Mouse (Mus musculus): ENCODE results near the gene Il1r2. TPM values are rescaled to one million over a fixed set of nuclear protein-coding genes. Genes with fewer than 3 reads are reported as not detected.

The Il1r2 gene
- under 1 TPM; 0.14 to 0.27 TPM for total RNA-seq (2021)
- long read RNA-seq, experiment 1, result 0 reads
- long read RNA-seq, experiment 2, result 0 reads

- no peak for DNase-seq
- intact Hi-C loops (cut with DNase I; ENCODE audit: low total_unique reads), result no loop called here
Observed at GRCm38 (mm10) chr1:40073779-40074178, at the start of gene Il1r2. Il1r2 (plus strand) TSS chr1:40074079.

- intact Hi-C loops (cut with DNase I; ENCODE audit: low total_unique reads), result no loop called here
- DNase-seq, result no peak
Observed at GRCm38 (mm10) chr1:40024554-40025320, 49.1 kb upstream of the Il1r2 start.

- intact Hi-C loops (cut with DNase I; ENCODE audit: low total_unique reads), result no loop called here
- DNase-seq, result no peak
Observed at GRCm38 (mm10) chr1:40025416-40025815, 48.5 kb upstream of the Il1r2 start.

- intact Hi-C loops (cut with DNase I; ENCODE audit: low total_unique reads), result no loop called here
- DNase-seq, result no peak
Observed at GRCm38 (mm10) chr1:40027116-40027620, 46.7 kb upstream of the Il1r2 start.

- no peak for DNase-seq
- intact Hi-C loops (cut with DNase I; ENCODE audit: low total_unique reads), result no loop called here
Observed at GRCm38 (mm10) chr1:40028207-40028998, 45.5 kb upstream of the Il1r2 start.

- DNase-seq, result no peak
- intact Hi-C loops (cut with DNase I; ENCODE audit: low total_unique reads), result no loop called here
Observed at GRCm38 (mm10) chr1:40029597-40029996, 44.3 kb upstream of the Il1r2 start.

GRCm38 (mm10) chr1:40030287-40030975 lies 43.4 kb upstream of the Il1r2 start:
- intact Hi-C loops (cut with DNase I; ENCODE audit: low total_unique reads), result no loop called here
- DNase-seq, result no peak

- intact Hi-C loops (cut with DNase I; ENCODE audit: low total_unique reads), result no loop called here
Observed at GRCm38 (mm10) chr1:40030976-40031356, 42.9 kb upstream of the Il1r2 start.

GRCm38 (mm10) chr1:40031626-40032025 lies 42.3 kb upstream of the Il1r2 start:
- DNase-seq, result no peak
- intact Hi-C loops (cut with DNase I; ENCODE audit: low total_unique reads), result no loop called here

More at GRCm38 (mm10) chr1:40030976-40031356, 42.9 kb upstream of the Il1r2 start:
- no peak for DNase-seq

GRCm38 (mm10) chr1:40033315-40033714 lies 40.6 kb upstream of the Il1r2 start:
- no peak for DNase-seq
- intact Hi-C loops (cut with DNase I; ENCODE audit: low total_unique reads), result no loop called here

GRCm38 (mm10) chr1:40033743-40034420 lies 40.0 kb upstream of the Il1r2 start:
- intact Hi-C loops (cut with DNase I; ENCODE audit: low total_unique reads), result no loop called here
- no peak for DNase-seq

GRCm38 (mm10) chr1:40037831-40038230 lies 36.0 kb upstream of the Il1r2 start:
- intact Hi-C loops (cut with DNase I; ENCODE audit: low total_unique reads), result no loop called here
- DNase-seq, result no peak

- intact Hi-C loops (cut with DNase I; ENCODE audit: low total_unique reads), result no loop called here
- DNase-seq, result no peak
Observed at GRCm38 (mm10) chr1:40045686-40046085, 28.2 kb upstream of the Il1r2 start.

GRCm38 (mm10) chr1:40046600-40046999 lies 27.3 kb upstream of the Il1r2 start:
- no peak for DNase-seq
- intact Hi-C loops (cut with DNase I; ENCODE audit: low total_unique reads), result no loop called here

GRCm38 (mm10) chr1:40051157-40051556 lies 22.7 kb upstream of the Il1r2 start:
- intact Hi-C loops (cut with DNase I; ENCODE audit: low total_unique reads), result no loop called here
- DNase-seq, result no peak

GRCm38 (mm10) chr1:40052156-40052555 lies 21.7 kb upstream of the Il1r2 start:
- intact Hi-C loops (cut with DNase I; ENCODE audit: low total_unique reads), result no loop called here
- DNase-seq, result no peak

- no peak for DNase-seq
- intact Hi-C loops (cut with DNase I; ENCODE audit: low total_unique reads), result no loop called here
Observed at GRCm38 (mm10) chr1:40053071-40053470, 20.8 kb upstream of the Il1r2 start.

GRCm38 (mm10) chr1:40055051-40055450 lies 18.8 kb upstream of the Il1r2 start:
- intact Hi-C loops (cut with DNase I; ENCODE audit: low total_unique reads), result no loop called here
- no peak for DNase-seq

- intact Hi-C loops (cut with DNase I; ENCODE audit: low total_unique reads), result no loop called here
- no peak for DNase-seq
Observed at GRCm38 (mm10) chr1:40055963-40056362, 17.9 kb upstream of the Il1r2 start.
